Mouse (Mus musculus) gastrocnemius, adult 8-10 months (tissue): ENCODE data around the gene Acvr1b. TPM values are rescaled to one million over a fixed set of nuclear protein-coding genes. Genes with fewer than 3 reads are reported as not detected.
A peak's percentile ranks its signal among the peaks of the same experiment; 100 is the strongest.

Source experiments
- DNase-seq, 2 experiments: peaks; one replicate each; pipeline ENCODE4 v3.0.0; 2022; ENCODE audit warnings: low spot score in 2 of 2
- total RNA-seq, 4 experiments: library from RNA; stranded (reverse); gene quantifications; 2 replicates each; pipeline ENCODE4 v1.2.4; 2022

Gene Acvr1b
- total RNA-seq, 4 experiments from 2014 or later: 33.0 to 44.0 (median 39.4) TPM

DNA sequence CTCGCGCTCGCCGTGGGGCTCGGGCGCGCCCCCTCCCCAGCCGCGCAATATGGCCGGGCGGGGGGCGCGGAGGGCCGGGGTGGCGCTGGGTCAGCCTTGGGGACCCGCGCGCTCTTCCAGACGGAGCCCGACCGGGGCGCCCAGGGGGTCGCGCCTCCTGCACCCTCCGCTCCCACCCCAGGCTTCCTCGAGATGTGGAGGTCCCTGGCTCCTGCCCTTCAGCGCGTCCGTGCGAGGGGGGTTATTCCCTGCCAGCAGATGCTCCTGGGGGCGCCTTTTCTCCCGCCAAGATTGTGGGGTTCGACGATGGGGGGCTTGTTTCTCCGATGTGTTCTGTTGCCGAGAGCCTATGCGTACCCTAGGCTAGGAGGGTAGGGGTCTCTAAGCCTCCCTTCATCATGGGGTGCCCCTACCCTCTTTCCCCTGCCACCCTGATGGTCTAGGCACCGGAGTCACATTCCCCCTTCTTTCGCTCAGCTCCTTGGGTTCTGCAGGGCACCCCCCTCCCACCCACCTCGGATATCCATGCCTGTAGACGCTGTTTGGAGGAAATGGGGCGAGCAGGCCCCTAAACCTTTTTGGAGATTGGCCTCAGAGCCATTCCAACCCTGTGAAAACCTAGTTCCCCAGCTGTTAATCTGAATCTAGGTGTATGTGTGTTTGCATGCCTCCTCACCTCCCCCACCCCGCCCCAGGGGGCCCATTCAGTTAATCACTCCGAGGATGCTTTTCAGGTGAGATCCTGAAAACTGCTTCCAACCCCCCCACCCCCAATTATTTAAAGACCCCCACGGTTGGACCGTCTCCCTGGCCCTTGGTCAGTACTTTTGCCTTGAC lies 645 bp downstream of the Acvr1b start:
- DNase-seq: peak in 1 of 2 experiments; percentile 26

DNA sequence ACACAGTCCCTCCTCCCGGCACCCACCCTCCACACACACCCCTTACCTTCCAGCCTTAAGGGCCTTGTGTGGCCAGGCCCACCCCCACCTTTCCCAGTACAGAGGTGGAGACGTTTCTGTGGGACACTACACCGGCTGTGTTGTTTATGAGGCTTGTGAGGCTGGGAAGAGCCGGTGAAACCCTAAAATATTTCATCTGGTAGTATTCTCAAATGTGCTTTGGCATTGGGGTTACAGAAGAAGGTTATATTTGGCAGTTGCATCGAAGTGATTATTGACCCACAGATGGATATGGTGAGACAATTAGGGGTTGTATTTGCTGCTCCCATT lies 1.2 kb downstream of the Acvr1b start:
- DNase-seq: no peak

- DNase-seq: no peak
Observed at GRCm38 (mm10) chr15:101175613-101176283, 1.9 kb downstream of the Acvr1b start.

DNA sequence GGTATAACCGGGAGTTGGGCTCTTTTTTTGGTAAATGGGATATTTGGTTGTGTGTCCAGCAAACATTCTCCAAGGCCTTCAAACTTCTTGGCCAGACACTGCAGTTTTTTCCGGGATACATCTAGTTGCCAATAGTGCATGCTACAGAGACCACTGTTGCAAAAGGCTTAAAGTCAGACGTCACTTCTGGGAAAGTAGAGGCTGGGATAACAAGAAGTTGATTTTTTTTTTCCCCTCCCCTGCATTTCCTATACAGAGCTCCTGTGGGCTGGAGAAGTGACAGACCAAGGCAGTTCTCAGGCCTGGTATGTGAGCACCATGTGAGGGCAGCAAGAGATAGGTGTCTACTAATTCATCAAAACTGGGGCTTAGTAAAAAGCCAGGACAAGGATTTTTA lies 2.4 kb downstream of the Acvr1b start:
- DNase-seq: no peak

GRCm38 (mm10) chr15:101176795-101177691 lies 3.2 kb downstream of the Acvr1b start:
- DNase-seq: no peak

- DNase-seq: no peak
Observed at GRCm38 (mm10) chr15:101180363-101181105, 6.7 kb downstream of the Acvr1b start.

GRCm38 (mm10) chr15:101181106-101181466 lies 7.2 kb downstream of the Acvr1b start:
- no peak for DNase-seq

- no peak for DNase-seq
Observed at GRCm38 (mm10) chr15:101181500-101181899, 7.6 kb downstream of the Acvr1b start.

- DNase-seq: no peak
Observed at GRCm38 (mm10) chr15:101182676-101183075, 8.8 kb downstream of the Acvr1b start.

- no peak for DNase-seq
Observed at GRCm38 (mm10) chr15:101184300-101184699, 10.4 kb downstream of the Acvr1b start.

DNA sequence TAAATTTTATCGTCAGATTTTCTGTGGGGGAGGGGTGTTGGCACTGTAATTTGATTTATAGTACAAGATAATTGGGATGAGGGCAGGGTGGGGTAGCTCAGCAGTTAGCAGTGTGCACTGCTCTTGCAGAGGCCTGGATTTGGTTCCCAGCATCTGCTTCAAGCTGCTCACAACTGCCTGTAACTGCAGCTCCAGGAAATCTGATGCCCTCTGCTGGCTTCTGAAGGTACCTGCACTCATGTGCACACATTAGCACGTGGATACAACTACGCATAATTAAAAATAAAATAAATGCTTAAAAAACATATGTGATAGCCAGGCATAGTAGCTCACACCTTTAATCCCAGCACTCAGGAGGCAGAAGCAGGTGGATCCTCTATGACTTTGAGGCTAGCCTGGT lies 11.7 kb downstream of the Acvr1b start:
- DNase-seq: no peak

DNA sequence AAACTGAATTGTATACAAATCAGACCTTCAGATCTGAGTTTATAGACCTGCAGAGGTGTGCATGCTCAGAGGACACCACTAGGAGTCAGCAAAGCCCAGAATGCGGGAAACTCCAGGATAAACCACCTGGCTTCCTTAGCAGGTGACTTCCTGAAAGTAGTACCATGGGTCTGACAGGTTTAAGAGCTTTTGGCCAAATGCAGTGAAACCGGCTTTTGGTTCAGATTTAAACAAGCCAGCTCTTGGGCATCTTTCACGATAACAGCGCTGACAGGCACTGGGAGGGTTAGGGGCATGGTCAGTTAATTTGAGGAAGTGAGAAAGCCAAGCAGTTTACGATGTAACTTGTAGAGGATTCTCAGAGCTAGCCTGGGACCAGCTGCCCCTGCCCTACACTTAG lies 14.0 kb downstream of the Acvr1b start:
- DNase-seq: no peak

DNA sequence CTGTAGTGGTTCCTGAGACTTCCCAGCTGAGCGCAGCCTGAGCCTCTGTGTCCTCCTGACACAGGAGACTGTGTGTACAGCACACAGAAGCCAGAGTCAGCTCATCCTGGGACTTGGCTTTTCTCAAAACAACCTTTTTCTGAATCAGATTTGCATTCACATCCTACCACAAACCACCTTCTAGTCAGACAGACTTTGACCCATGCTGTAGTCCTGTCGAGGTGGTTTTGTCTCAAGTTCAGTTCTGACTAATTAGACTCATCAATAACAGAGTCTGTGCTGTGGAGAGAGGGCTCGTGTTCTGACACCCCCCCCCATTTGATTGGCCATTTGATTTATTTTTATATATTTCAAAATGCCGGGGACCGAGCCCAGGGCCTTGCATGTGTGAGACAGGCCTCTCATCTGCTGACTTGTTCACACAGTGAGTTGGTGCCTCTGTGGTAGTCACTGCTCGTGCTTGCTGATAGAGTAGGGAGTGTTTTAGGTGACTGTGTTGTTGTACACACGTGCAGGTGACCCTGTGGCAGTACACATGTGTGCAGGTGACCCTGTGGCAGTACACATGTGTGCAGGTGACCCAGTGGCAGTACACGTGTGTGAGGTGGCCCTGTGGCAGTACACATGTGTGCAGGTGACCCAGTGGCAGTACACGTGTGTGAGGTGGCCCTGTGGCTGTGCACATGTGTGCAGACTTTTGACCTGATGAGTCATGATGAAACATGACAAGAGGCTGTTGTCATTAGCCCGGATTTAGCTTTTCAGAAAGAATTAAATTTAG lies 16.3 kb downstream of the Acvr1b start:
- DNase-seq: no peak

- DNase-seq: no peak
Observed at GRCm38 (mm10) chr15:101190762-101191150, 16.9 kb downstream of the Acvr1b start.

- DNase-seq: peak in 1 of 2 experiments; percentile 41
Observed at GRCm38 (mm10) chr15:101191459-101192259, 17.8 kb downstream of the Acvr1b start.

GRCm38 (mm10) chr15:101192260-101192640 lies 18.4 kb downstream of the Acvr1b start:
- DNase-seq: no peak

- no peak for DNase-seq
Observed at GRCm38 (mm10) chr15:101192651-101193050, 18.8 kb downstream of the Acvr1b start.

DNA sequence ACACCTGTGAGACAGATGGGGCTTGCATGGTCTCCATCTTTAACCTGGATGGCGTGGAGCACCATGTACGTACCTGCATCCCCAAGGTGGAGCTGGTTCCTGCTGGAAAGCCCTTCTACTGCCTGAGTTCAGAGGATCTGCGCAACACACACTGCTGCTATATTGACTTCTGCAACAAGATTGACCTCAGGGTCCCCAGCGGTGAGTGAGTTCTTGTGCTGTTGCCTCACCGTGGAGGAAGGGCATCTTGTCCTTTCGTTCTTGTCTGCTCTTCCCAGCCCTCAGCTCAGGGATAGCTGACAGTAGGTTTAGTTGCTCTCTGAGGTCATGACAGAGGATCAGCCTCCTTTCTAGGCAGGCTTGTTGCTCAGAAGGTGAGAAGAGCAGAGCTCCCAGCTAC lies 20.1 kb downstream of the Acvr1b start:
- no peak for DNase-seq

DNA sequence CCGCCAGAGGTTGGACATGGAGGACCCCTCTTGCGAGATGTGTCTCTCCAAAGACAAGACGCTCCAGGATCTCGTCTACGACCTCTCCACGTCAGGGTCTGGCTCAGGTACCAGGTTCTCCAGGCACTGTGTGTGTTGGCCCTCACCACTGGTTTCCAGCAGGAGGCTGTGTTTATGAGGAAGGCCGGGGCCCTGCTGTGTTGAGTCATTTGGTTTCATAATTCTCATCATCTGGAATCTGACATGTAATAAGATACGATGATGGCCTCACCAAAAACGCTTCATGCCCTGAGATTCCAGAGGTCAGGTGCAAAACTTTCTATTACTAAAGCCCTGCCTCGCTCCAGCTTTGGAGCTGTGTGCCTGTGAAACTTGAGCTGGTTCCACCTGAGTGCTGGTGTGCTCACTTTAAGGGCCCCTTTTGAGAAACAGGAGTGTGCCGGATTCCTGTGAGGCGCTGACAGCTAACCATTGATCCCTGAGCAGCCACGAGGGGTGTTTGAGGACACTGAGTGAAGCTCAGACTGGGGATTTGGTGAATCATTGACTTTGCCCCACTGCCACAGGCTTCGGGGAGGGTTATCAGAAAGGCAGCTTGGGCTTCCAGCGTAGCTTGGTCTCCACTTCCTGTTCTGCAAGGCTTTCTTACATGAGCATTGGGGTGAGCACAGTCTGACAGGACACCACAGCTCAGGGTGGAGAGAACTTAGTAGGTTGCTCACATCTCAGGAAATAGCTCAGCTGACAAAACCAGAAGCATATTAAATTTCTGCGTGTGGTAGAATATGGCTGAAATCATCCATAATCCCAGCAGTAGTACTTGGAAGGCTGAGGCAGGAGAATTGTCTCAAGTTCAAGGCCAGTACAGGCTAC lies 21.3 kb downstream of the Acvr1b start:
- DNase-seq: no peak
